Comparison of ENCODE assay signal across 8 mouse cellular contexts in genomic region chr4:149166215-149166946, GRCm38 (mm10). TPM values are rescaled to one million over a fixed set of nuclear protein-coding genes. Genes with fewer than 3 reads are reported as not detected.
A peak's percentile ranks its signal among the peaks of the same experiment; 100 is the strongest.
DNase-seq lines count a peak whose midpoint lies in the region; ATAC-seq and TF ChIP-seq lines count a peak whose summit lies in the region.

TSS of gene Pgd (minus strand) at chr4:149166771.

- peak within 1 kb of the TSS; percentile 93 for H3K4me3 ChIP-seq in forebrain, embryonic 15.5 days
- peak within 1 kb of the TSS; percentile 80 for H3K4me3 ChIP-seq in lung, adult 2 months (replicated peaks; ENCODE audit: extremely low read depth, low read depth, low read length)

- no peaks in the 10 kb centered on the region for H3K9me3 ChIP-seq in forebrain, embryonic 15.5 days

- peak; percentile 89 for TF ChIP-seq POLR2A in lung, adult 2 months (IDR thresholded peaks at IDR 0.05; ENCODE audit: borderline replicate concordance, extremely low read depth, low read depth, low read length)

- H3K27ac ChIP-seq in forebrain, embryonic 15.5 days (replicated peaks) = peak within 1 kb of the TSS; percentile 66

- peaks cover 10% of the 10 kb centered on the region for H3K36me3 ChIP-seq in forebrain, embryonic 15.5 days

- ATAC-seq in forebrain, embryonic 15.5 days (replicated peaks) = peak; percentile 100
- ATAC-seq in neutrophil, adult 5-6 weeks (ENCODE audit: extremely low read depth, insufficient number of reproducible peaks, low FRiP score, poor library complexity, severe bottlenecking) = peak; percentile 94

- DNase-seq in ES-CJ7 (ENCODE audit: low read depth, low spot score) = peak; percentile 96
- peak; percentile 94 for DNase-seq in cerebellum, adult 11 months
- peak; percentile 96 for DNase-seq in heart, postnatal 25 days (ENCODE audit: low spot score)
- peak; percentile 94 to 98 for DNase-seq in layer of hippocampus, adult 18-20 months (ENCODE audit: low spot score in 2 of 2)
- DNase-seq in lung, adult 2 months = peak; percentile 94
- peak; percentile 96 for DNase-seq in thymus, adult 18-20 months

- H3K27me3 ChIP-seq in forebrain, embryonic 15.5 days = no peaks in the 10 kb centered on the region

- peaks cover 19% of the 10 kb centered on the region for H3K4me1 ChIP-seq in forebrain, embryonic 15.5 days
- H3K4me1 ChIP-seq in lung, adult 2 months (ENCODE audit: control insufficient read depth, insufficient read depth, low read length) = peaks cover 4% of the 10 kb centered on the region

- WGBS in forebrain, embryonic 15.5 days = under 1% methylated on average over 59 of the region's 59 CpGs
- WGBS in lung, adult 2 months = under 1% methylated on average over 59 of the region's 59 CpGs

- no peak for TF ChIP-seq CTCF in lung, adult 2 months (IDR thresholded peaks at IDR 0.05; ENCODE audit: insufficient read depth, low read length)

- H3K4me2 ChIP-seq in forebrain, embryonic 15.5 days (replicated peaks) = peak within 1 kb of the TSS; percentile 98

- H3K9ac ChIP-seq in forebrain, embryonic 15.5 days (replicated peaks) = peak within 1 kb of the TSS; percentile 84

- intact Hi-C loops in heart, postnatal 25 days (cut with DNase I) = no loop called here

RNA-seq across cellular contexts. Expression of gene Pgd, which starts in this region (rescaled TPM):
- 92.1 and 94.4 TPM in 2 replicates for polyA plus RNA-seq in forebrain, embryonic 15.5 days (2015; fragmentation: Nextera tagmentation; extraction: Ambion mirVana)
- total RNA-seq in heart, postnatal 25 days (2021) = 10 to 100 TPM; 39.9 TPM
- 10 to 100 TPM; 29.5 to 34.4 TPM for total RNA-seq in layer of hippocampus, adult 18-20 months (2021)
- 118 and 184 TPM in 2 replicates for polyA plus RNA-seq in lung, adult 2 months (2012; rRNA removed)
- total RNA-seq in neutrophil, adult 5-6 weeks (2017) = 171 and 177 TPM in 2 replicates

Comparison
In these comparisons a context has a peak if more than half of its experiments do, and no peak if none do; other contexts are left out.
1. Peak in every context shown above with its lines: DNase-seq, ATAC-seq, H3K4me3 ChIP-seq and H3K27ac ChIP-seq.